Mouse (Mus musculus): ENCODE measurements around the gene Snx25. TPM values are rescaled to one million over a fixed set of nuclear protein-coding genes. Genes with fewer than 3 reads are reported as not detected.

The Snx25 gene
- total and polyA plus RNA-seq, 3 experiments: 6.9 to 22.2 (median 13.4) TPM

DNA sequence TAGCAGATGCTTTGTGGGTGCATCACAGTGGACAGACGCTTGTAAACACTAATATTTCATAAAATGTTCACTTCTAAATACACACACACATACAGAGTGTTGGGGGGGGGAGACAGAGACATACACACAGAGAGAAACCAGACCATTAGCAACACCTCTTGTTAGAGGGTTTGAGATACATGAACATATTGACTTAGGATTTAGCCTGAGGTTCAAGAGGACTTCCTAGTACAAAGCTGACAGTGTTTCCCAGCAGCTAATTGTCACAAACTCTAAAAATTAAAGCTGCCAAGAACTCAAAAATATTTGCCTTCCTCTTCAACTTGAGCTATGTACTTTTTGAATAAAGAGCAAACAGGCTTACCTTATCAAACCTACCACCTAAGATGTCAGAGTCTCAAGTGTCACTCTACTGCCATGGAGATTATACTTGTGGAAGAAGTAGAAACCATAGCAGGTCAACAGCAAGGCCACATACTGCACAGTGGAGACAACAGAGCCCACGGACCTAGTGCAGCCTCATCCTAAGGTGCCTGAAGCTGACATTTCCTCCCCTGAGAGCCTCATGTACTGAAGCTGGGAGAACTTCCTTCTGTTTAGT lies 78.3 kb downstream of the Snx25 start:
- TF ChIP-seq ELF1 (IDR thresholded peaks at IDR 0.05; ENCODE audit: low read depth, low read length) (no peak), NELFE (IDR thresholded peaks at IDR 0.05; ENCODE audit: low read depth, low read length) (no peak), JUND (conservative IDR thresholded peaks at IDR 0.05; ENCODE audit: low read depth, low read length) (no peak)
- H3K4me1 ChIP-seq (ENCODE audit: control insufficient read depth in 1 of 2, insufficient read depth in 2 of 2): no peaks in the 10 kb centered on the region
- H3K36me3 ChIP-seq (replicated peaks in 1 of 2; ENCODE audit: control insufficient read depth in 1 of 2, insufficient read depth in 1 of 2, low read length in 1 of 2): peaks cover 0 to 9% of the 10 kb centered on the region in 2 experiments
- dilution Hi-C loops (cut with MboI; ENCODE audit: extremely low pct_ligation_motif_present, extremely low pct_unique_long_range_greater_than_20kb, low sequenced_read_pairs) (no loop called here), in situ Hi-C loops (cut with MboI; ENCODE audit: low pct_ligation_motif_present, low pct_unique_long_range_greater_than_20kb, low sequenced_read_pairs) (no loop called here)
- no peaks in the 10 kb centered on the region for H3K27me3 ChIP-seq (replicated peaks)
- no peak overlapping the region for H3K9ac ChIP-seq (ENCODE audit: insufficient read depth, low read depth)
- H3K4me3 ChIP-seq (replicated peaks in 1 of 3; ENCODE audit: low read depth in 2 of 3, low read length in 2 of 3, poor library complexity in 1 of 3): no peak overlapping the region
- no peak overlapping the region for H3K27ac ChIP-seq (ENCODE audit: insufficient read depth, low read depth)
- H3K79me2 ChIP-seq (replicated peaks; ENCODE audit: control insufficient read depth, extremely low read depth, insufficient read depth, poor library complexity, severe bottlenecking): no peaks in the 10 kb centered on the region
- no peak for DNase-seq (ENCODE audit: extremely low read depth)
- no peak overlapping the region for H3K4me2 ChIP-seq (ENCODE audit: insufficient read depth, low read depth, poor library complexity, severe bottlenecking)
- H3K9me3 ChIP-seq (replicated peaks; ENCODE audit: low read length): peaks cover 3% of the 10 kb centered on the region

DNA sequence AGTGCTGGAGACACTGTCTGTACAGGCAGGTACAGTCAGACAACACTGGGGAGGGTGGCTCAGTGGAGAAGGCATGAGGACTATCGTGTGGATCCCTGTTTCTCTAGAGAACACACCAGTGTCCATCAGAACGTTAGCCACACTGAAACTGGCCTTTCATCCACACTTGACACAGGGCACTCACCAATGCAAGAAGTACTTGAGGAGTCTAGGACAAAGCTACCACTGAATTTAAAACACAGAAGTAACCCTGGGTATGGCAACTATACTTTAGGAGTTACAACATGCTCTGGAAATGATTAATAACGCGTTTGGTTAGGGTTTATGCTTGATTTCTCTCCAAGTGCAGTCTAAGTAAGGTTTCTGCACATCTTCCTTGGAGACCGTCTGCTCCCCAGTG lies 79.2 kb downstream of the Snx25 start:
- Histone ChIP-seq H3K36me3 (replicated peaks in 1 of 2; ENCODE audit: control insufficient read depth in 1 of 2, insufficient read depth in 1 of 2, low read length in 1 of 2) (peaks cover 0 to 9% of the 10 kb centered on the region in 2 experiments), H3K9ac (ENCODE audit: insufficient read depth, low read depth) (no peak overlapping the region), H3K27ac (ENCODE audit: insufficient read depth, low read depth) (no peak overlapping the region), H3K79me2 (replicated peaks; ENCODE audit: control insufficient read depth, extremely low read depth, insufficient read depth, poor library complexity, severe bottlenecking) (no peaks in the 10 kb centered on the region), H3K4me1 (ENCODE audit: control insufficient read depth in 1 of 2, insufficient read depth in 2 of 2) (no peaks in the 10 kb centered on the region), H3K4me2 (ENCODE audit: insufficient read depth, low read depth, poor library complexity, severe bottlenecking) (no peak overlapping the region), H3K27me3 (replicated peaks) (no peaks in the 10 kb centered on the region), H3K4me3 (replicated peaks in 1 of 3; ENCODE audit: low read depth in 2 of 3, low read length in 2 of 3, poor library complexity in 1 of 3) (no peak overlapping the region), H3K9me3 (replicated peaks; ENCODE audit: low read length) (peaks cover 3% of the 10 kb centered on the region)
- dilution Hi-C loops (cut with MboI; ENCODE audit: extremely low pct_ligation_motif_present, extremely low pct_unique_long_range_greater_than_20kb, low sequenced_read_pairs): no loop called here
- TF ChIP-seq USF2 (conservative IDR thresholded peaks at IDR 0.05; ENCODE audit: low read depth, low read length): no peak
- no peak for TF ChIP-seq MEF2A (IDR thresholded peaks at IDR 0.05; ENCODE audit: borderline replicate concordance, low read depth, low read length)
- no peak for TF ChIP-seq MAZ (IDR thresholded peaks at IDR 0.05; ENCODE audit: low read depth, low read length)
- no peak for TF ChIP-seq ZMIZ1 (IDR thresholded peaks at IDR 0.05; ENCODE audit: low read depth, low read length)
- TF ChIP-seq CHD1 (IDR thresholded peaks at IDR 0.05; ENCODE audit: low read depth, low read length): no peak
- TF ChIP-seq EP300 (IDR thresholded peaks at IDR 0.05; ENCODE audit: low read length): no peak
- no peak for TF ChIP-seq ZC3H11A (IDR thresholded peaks at IDR 0.05; ENCODE audit: low read depth, low read length)
- no peak for TF ChIP-seq KAT2A (IDR thresholded peaks at IDR 0.05; ENCODE audit: insufficient replicate concordance, low read length)
- in situ Hi-C loops (cut with MboI; ENCODE audit: low pct_ligation_motif_present, low pct_unique_long_range_greater_than_20kb, low sequenced_read_pairs): no loop called here
- no peak for DNase-seq (ENCODE audit: extremely low read depth)

- Histone ChIP-seq H3K9ac (ENCODE audit: insufficient read depth, low read depth) (no peak overlapping the region), H3K4me1 (ENCODE audit: control insufficient read depth in 1 of 2, insufficient read depth in 2 of 2) (peaks cover 6 to 19% of the 10 kb centered on the region in 2 experiments), H3K4me3 (replicated peaks in 1 of 3; ENCODE audit: low read depth in 2 of 3, low read length in 2 of 3, poor library complexity in 1 of 3) (no peak overlapping the region), H3K79me2 (replicated peaks; ENCODE audit: control insufficient read depth, extremely low read depth, insufficient read depth, poor library complexity, severe bottlenecking) (no peaks in the 10 kb centered on the region), H3K9me3 (replicated peaks; ENCODE audit: low read length) (no peaks in the 10 kb centered on the region), H3K27me3 (replicated peaks) (no peaks in the 10 kb centered on the region), H3K36me3 (replicated peaks in 1 of 2; ENCODE audit: control insufficient read depth in 1 of 2, insufficient read depth in 1 of 2, low read length in 1 of 2) (peaks cover 16 to 42% of the 10 kb centered on the region in 2 experiments), H3K4me2 (ENCODE audit: insufficient read depth, low read depth, poor library complexity, severe bottlenecking) (no peak overlapping the region), H3K27ac (ENCODE audit: insufficient read depth, low read depth) (no peak overlapping the region)
- in situ Hi-C loops (cut with MboI; ENCODE audit: low pct_ligation_motif_present, low pct_unique_long_range_greater_than_20kb, low sequenced_read_pairs) (no loop called here), dilution Hi-C loops (cut with MboI; ENCODE audit: extremely low pct_ligation_motif_present, extremely low pct_unique_long_range_greater_than_20kb, low sequenced_read_pairs) (no loop called here)
- no peak for TF ChIP-seq MXI1 (IDR thresholded peaks at IDR 0.05; ENCODE audit: low read depth, low read length)
- no peak for TF ChIP-seq MYC (IDR thresholded peaks at IDR 0.05; ENCODE audit: low read depth, low read length)
- no peak for TF ChIP-seq NRF1 (IDR thresholded peaks at IDR 0.05; ENCODE audit: low read depth, low read length)
- no peak for TF ChIP-seq POLR2AphosphoS2 (IDR thresholded peaks at IDR 0.05; ENCODE audit: low read depth, low read length)
- TF ChIP-seq MAFK (IDR thresholded peaks at IDR 0.05; ENCODE audit: insufficient replicate concordance, low read length): no peak
- no peak for TF ChIP-seq JUN (IDR thresholded peaks at IDR 0.05; ENCODE audit: insufficient read depth, low read depth, low read length)
- TF ChIP-seq RAD21 (IDR thresholded peaks at IDR 0.05; ENCODE audit: low read depth, low read length): no peak
- no peak for TF ChIP-seq POLR2A (IDR thresholded peaks at IDR 0.05; ENCODE audit: low read depth, low read length)
- TF ChIP-seq JUND (conservative IDR thresholded peaks at IDR 0.05; ENCODE audit: low read depth, low read length): no peak
- TF ChIP-seq ZMIZ1 (IDR thresholded peaks at IDR 0.05; ENCODE audit: low read depth, low read length): no peak
- no peak for TF ChIP-seq E2F4 (IDR thresholded peaks at IDR 0.05; ENCODE audit: insufficient replicate concordance, low read depth, low read length)
- no peak for TF ChIP-seq TCF12 (IDR thresholded peaks at IDR 0.05; ENCODE audit: low read depth, low read length)
- no peak for TF ChIP-seq IRF4 (IDR thresholded peaks at IDR 0.05; ENCODE audit: low read depth, low read length)
- TF ChIP-seq ZC3H11A (IDR thresholded peaks at IDR 0.05; ENCODE audit: low read depth, low read length): no peak
- TF ChIP-seq ETS1 (conservative IDR thresholded peaks at IDR 0.05; ENCODE audit: low read depth, low read length): no peak
- no peak for TF ChIP-seq HCFC1 (IDR thresholded peaks at IDR 0.05; ENCODE audit: low read depth, low read length)
- no peak for DNase-seq (ENCODE audit: extremely low read depth)
Observed at GRCm38 (mm10) chr8:46040260-46040659, 111.7 kb downstream of the Snx25 start.
